Mouse (Mus musculus) CH12.LX (cell line): ENCODE measurements at regions not wholly inside any gene's neighbourhood (a gene's known extent, or its start where the extent isn't known, plus 50 kb on each side); places are given as distances from the start of the nearest gene placed in this dataset.

Experiments used
- CHD2 ChIP-seq: IDR thresholded peaks from 2 replicates; pipeline ENCODE4 v1.6.1; 2011; ENCODE audit warnings: low read length, improper control_type of control experiment
- CTCF ChIP-seq, 2 experiments: IDR thresholded peaks in 1 of 2; conservative IDR thresholded peaks in 1 of 2; 2 replicates each; pipeline ENCODE4 v1.5.1; 2011 to 2012; ENCODE audit warnings: low read depth in 2 of 2, low read length in 2 of 2, improper control_type of control experiment in 1 of 2, inconsistent platforms in 1 of 2, mild to moderate bottlenecking in 1 of 2, moderate library complexity in 1 of 2
- E2F4 ChIP-seq: IDR thresholded peaks from 2 replicates; pipeline ENCODE4 v1.6.1; 2011; ENCODE audit warnings: low read depth, low read length, improper control_type of control experiment; ENCODE audit not compliant: insufficient replicate concordance
- EP300 ChIP-seq: IDR thresholded peaks from 2 replicates; pipeline ENCODE4 v1.6.1; 2011; ENCODE audit warnings: low read length, improper control_type of control experiment
- HCFC1 ChIP-seq: IDR thresholded peaks from 2 replicates; pipeline ENCODE4 v1.6.1; 2012; ENCODE audit warnings: low read depth, mild to moderate bottlenecking, inconsistent platforms, low read length, improper control_type of control experiment
- MAX ChIP-seq: IDR thresholded peaks from 2 replicates; pipeline ENCODE4 v1.6.1; 2011; ENCODE audit warnings: low read length, improper control_type of control experiment
- NRF1 ChIP-seq: IDR thresholded peaks from 2 replicates; pipeline ENCODE4 v1.6.1; 2014; ENCODE audit warnings: low read depth, mild to moderate bottlenecking, inconsistent platforms, low read length, improper control_type of control experiment, moderate library complexity
- POLR2A ChIP-seq: IDR thresholded peaks from 2 replicates; pipeline ENCODE4 v1.6.1; 2011; ENCODE audit warnings: low read depth, mild to moderate bottlenecking, improper control_type of control experiment, low read length
- POLR2AphosphoS2 ChIP-seq: IDR thresholded peaks from 2 replicates; pipeline ENCODE4 v1.6.1; 2011; ENCODE audit warnings: low read depth, low read length, improper control_type of control experiment
- ZNF384 ChIP-seq: IDR thresholded peaks from 2 replicates; pipeline ENCODE4 v1.6.1; 2012; ENCODE audit warnings: low read depth, low read length, improper control_type of control experiment, inconsistent platforms

- no peak for TF ChIP-seq CTCF (conservative IDR thresholded peaks at IDR 0.05 in 1 of 2, IDR thresholded peaks at IDR 0.05 in 1 of 2; ENCODE audit: low read depth in 2 of 2, low read length in 2 of 2)
- TF ChIP-seq POLR2AphosphoS2, result no peak
- no peak for TF ChIP-seq MAX
- no peak for TF ChIP-seq POLR2A
- no peak for TF ChIP-seq EP300
- TF ChIP-seq E2F4, result no peak
- TF ChIP-seq ZNF384, result no peak
- TF ChIP-seq NRF1, result no peak
- TF ChIP-seq CHD2, result no peak
- TF ChIP-seq HCFC1, result no peak
Observed at GRCm38 (mm10) chr1:47261505-47262130, 369.0 kb upstream of the Slc39a10 start.
